Mouse (Mus musculus): ENCODE data around the gene A3galt2. TPM values are rescaled to one million over a fixed set of nuclear protein-coding genes. Genes with fewer than 3 reads are reported as not detected.

Gene A3galt2
- total RNA-seq (2014; rRNA removed) (0.47 and 1.1 TPM in 2 replicates), polyA plus RNA-seq (2015; fragmentation: Nextera tagmentation; extraction: Ambion mirVana) (0.10 TPM in 2 replicates)

DNA sequence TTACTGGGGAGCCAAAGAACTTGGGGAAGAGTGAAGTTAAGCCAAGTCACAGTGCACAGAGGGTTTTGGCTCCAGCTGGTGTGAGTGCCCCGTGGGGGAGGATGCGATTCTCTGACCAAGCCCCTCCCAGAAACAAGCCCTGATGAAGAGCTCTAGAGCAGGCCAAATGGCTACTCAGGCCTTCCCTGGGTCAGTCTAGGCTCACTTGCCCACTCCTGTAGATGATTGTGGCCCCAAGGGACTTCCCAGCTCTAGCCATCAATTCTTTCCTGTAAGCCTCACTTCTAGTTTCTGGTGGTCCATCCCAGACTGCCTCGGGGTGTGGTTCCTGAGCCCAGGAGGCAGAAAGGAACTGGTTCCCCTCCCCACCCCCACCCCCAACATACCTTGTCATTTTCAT lies at the start of gene A3galt2:
Gene A3galt2 (plus strand): TSS at position 301 of the 400 bp plus-strand sequence.
- no peak for TF ChIP-seq CTCF (IDR thresholded peaks at IDR 0.05; ENCODE audit: low read depth)
- H3K27ac ChIP-seq: peak within 1 kb of the TSS; percentile 54
- H3K9ac ChIP-seq (replicated peaks; ENCODE audit: low read length): no peak within 1 kb of the TSS
- no peak for DNase-seq (ENCODE audit: low spot score)
- no peaks in the 10 kb centered on the region for H3K4me1 ChIP-seq (ENCODE audit: insufficient read depth, low read length)
- H3K4me3 ChIP-seq (ENCODE audit: low read length): no peak within 1 kb of the TSS
- WGBS: 78% methylated on average over 3 of the region's 3 CpGs
- no peak for ATAC-seq
- H3K27me3 ChIP-seq (ENCODE audit: insufficient read depth, low read length): no peaks in the 10 kb centered on the region
- H3K9me3 ChIP-seq (ENCODE audit: low read length): no peaks in the 10 kb centered on the region
- no peak within 1 kb of the TSS for H3K4me2 ChIP-seq (ENCODE audit: low read depth, low read length)
- peaks cover 37% of the 10 kb centered on the region for H3K36me3 ChIP-seq (ENCODE audit: insufficient read depth, low read length)

DNA sequence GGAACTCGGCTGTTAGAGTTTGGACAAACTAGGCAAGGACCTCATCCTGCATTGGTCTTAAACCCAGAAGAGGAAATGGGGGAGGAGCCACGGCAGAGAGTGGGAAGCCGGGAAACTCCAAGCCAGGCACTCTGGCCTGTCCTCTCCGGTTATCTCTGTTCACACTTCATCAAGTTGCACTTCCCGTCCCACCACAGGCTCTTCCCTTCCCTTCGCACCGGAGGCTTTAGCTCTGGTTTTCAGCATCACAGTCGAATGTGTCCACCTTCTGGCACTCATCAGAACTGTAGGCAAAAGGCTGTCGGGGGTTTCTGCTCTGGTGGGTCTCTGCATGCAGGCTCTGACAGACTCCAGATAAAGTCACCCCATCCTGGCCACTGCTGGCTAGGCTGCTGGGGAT lies 48.5 kb upstream of the A3galt2 start:
- TF ChIP-seq CTCF (IDR thresholded peaks at IDR 0.05; ENCODE audit: low read depth): peak; percentile 86
- peak; percentile 81 for DNase-seq (ENCODE audit: low spot score)
- H3K4me1 ChIP-seq (ENCODE audit: insufficient read depth, low read length): peaks cover 5% of the 10 kb centered on the region; the same call in 1 of the 2 replicates
- H3K36me3 ChIP-seq (ENCODE audit: insufficient read depth, low read length): peaks cover 3% of the 10 kb centered on the region; the same call in 1 of the 2 replicates
- ATAC-seq: 0 out of 2 replicates have a peak, but pooled peaks have one; percentile 25
- no peak overlapping the region for H3K4me3 ChIP-seq (ENCODE audit: low read length)
- H3K4me2 ChIP-seq (ENCODE audit: low read depth, low read length): no peak overlapping the region
- H3K9ac ChIP-seq (replicated peaks; ENCODE audit: low read length): no peak overlapping the region
- no peak overlapping the region for H3K27ac ChIP-seq
- no peaks in the 10 kb centered on the region for H3K27me3 ChIP-seq (ENCODE audit: insufficient read depth, low read length)
- H3K9me3 ChIP-seq (ENCODE audit: low read length): no peaks in the 10 kb centered on the region
- WGBS: 17% methylated on average over 9 of the region's 9 CpGs

DNA sequence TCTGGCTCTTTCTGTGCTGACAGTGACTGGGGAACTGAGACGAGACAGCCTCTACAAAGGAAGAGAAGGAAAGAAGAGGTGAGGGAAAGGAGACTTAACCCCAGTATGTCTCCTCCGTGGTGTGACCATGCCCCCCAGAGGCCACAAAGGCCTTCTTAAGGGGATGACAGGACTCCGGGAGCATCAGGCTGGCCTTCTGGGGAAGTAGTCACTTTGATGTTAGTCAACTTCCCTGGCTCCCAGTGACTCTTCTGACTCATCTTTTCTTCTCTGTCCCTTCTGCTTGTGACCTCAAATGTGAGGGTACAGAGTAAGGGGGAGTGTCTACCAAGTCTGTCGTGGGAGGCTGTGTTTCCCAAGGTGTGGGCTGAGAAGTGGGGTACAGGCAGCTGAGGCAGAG lies 47.8 kb upstream of the A3galt2 start:
- WGBS: 65% methylated on average over 4 of the region's 4 CpGs
- H3K4me1 ChIP-seq (ENCODE audit: insufficient read depth, low read length): peaks cover 8% of the 10 kb centered on the region; the same call in 1 of the 2 replicates
- ATAC-seq (no peak), DNase-seq (ENCODE audit: low spot score) (no peak)
- no peak for TF ChIP-seq CTCF (IDR thresholded peaks at IDR 0.05; ENCODE audit: low read depth)
- H3K9me3 ChIP-seq (ENCODE audit: low read length): no peaks in the 10 kb centered on the region
- no peaks in the 10 kb centered on the region for H3K27me3 ChIP-seq (ENCODE audit: insufficient read depth, low read length)
- H3K9ac ChIP-seq (replicated peaks; ENCODE audit: low read length): no peak overlapping the region
- peaks cover 3% of the 10 kb centered on the region; the same call in 1 of the 2 replicates for H3K36me3 ChIP-seq (ENCODE audit: insufficient read depth, low read length)
- no peak overlapping the region for H3K4me2 ChIP-seq (ENCODE audit: low read depth, low read length)
- H3K27ac ChIP-seq: no peak overlapping the region
- H3K4me3 ChIP-seq (ENCODE audit: low read length): no peak overlapping the region

DNA sequence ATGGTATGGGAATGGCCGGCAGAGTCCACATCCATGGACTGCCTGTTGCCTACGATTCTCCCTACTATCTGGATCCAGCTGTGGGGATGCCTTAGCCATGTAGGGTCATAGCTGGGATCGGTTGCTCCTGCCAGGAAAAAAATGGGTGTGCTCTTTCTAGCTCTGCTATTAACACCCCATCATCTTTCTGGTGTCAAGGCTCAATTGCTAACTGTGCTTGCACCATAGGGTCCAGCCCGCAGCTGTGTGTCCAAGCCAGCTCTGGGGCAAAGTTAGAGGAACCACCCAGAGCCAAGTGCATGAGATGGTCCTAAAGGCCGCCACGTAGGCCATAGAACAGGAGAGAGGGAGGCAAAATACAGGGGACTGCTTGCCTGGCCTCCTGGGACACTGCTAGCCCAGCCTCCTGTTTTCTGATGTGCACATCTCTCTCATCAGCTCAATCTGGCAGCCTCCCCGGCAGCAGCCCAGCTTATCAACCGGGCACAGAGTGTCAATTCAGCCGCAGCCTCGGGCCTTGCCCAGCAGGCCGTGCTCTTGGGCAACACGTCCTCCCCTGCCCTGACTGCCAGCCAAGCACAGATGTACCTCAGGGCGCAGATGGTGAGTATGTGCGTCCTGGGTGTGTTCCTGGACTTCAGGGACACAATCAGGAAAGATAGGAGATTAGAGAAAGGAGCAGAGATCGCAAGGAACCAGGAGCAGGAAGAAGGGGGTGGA lies 45.9 kb upstream of the A3galt2 start:
- no peaks in the 10 kb centered on the region for H3K9me3 ChIP-seq (ENCODE audit: low read length)
- H3K36me3 ChIP-seq (ENCODE audit: insufficient read depth, low read length): peaks cover 3% of the 10 kb centered on the region; the same call in 1 of the 2 replicates
- no peak overlapping the region for H3K9ac ChIP-seq (replicated peaks; ENCODE audit: low read length)
- TF ChIP-seq CTCF (IDR thresholded peaks at IDR 0.05; ENCODE audit: low read depth): no peak
- no peak overlapping the region for H3K27ac ChIP-seq
- H3K4me2 ChIP-seq (ENCODE audit: low read depth, low read length): no peak overlapping the region
- ATAC-seq (no peak), DNase-seq (ENCODE audit: low spot score) (no peak)
- WGBS: 61% methylated on average over 15 of the region's 15 CpGs
- peaks cover 8% of the 10 kb centered on the region; the same call in 1 of the 2 replicates for H3K4me1 ChIP-seq (ENCODE audit: insufficient read depth, low read length)
- H3K27me3 ChIP-seq (ENCODE audit: insufficient read depth, low read length): no peaks in the 10 kb centered on the region
- H3K4me3 ChIP-seq (ENCODE audit: low read length): no peak overlapping the region

DNA sequence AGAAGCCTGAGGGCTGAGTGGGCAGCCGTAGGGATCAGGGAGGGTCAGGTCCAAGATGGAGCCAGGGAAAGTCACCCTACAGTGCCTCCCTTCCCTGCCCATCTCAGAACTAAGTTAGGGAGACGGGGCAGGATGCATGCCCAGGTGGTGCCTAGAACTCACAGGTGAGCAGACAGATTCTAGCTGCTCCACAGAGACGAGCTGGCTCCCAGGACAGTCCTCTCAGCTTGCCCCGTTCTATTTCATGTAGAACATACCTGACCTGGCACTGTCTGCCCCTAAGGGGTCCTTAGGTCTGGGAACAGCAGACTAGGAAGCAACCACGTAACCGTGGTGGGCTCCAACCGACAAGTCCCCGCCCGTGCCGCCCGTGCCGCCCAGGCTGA lies 45.4 kb upstream of the A3galt2 start:
- Histone ChIP-seq H3K4me1 (ENCODE audit: insufficient read depth, low read length) (peaks cover 10% of the 10 kb centered on the region; the same call in 1 of the 2 replicates), H3K4me3 (ENCODE audit: low read length) (no peak overlapping the region), H3K9me3 (ENCODE audit: low read length) (no peaks in the 10 kb centered on the region), H3K27me3 (ENCODE audit: insufficient read depth, low read length) (no peaks in the 10 kb centered on the region), H3K36me3 (ENCODE audit: insufficient read depth, low read length) (peaks cover 3% of the 10 kb centered on the region; the same call in 1 of the 2 replicates), H3K9ac (replicated peaks; ENCODE audit: low read length) (no peak overlapping the region), H3K4me2 (ENCODE audit: low read depth, low read length) (no peak overlapping the region), H3K27ac (no peak overlapping the region; the same call in 1 of the 2 replicates)
- ATAC-seq (no peak), DNase-seq (ENCODE audit: low spot score) (no peak)
- 76% methylated on average over 12 of the region's 12 CpGs for WGBS
- no peak for TF ChIP-seq CTCF (IDR thresholded peaks at IDR 0.05; ENCODE audit: low read depth)

DNA sequence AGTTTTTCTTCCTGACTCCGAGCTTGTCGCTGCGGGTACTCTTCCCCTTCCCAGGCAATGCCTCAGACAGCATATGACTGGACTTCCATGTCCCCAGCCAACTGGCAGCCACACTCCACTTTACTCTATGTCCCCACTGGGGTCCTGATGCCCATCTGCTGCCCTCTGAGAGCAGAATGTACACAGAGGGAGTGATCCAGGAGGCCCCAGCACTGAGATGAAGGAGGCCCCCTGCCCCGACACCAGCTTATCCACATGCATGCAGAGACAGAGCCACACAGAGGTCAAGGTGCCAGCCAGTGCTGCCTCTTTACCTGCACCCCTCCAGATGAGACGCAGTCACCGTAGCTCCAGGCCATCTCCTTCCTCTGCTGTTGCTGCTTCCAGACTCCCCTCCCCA lies 44.9 kb upstream of the A3galt2 start:
- ATAC-seq (0 out of 2 replicates have a peak, but pooled peaks have one; percentile 7), DNase-seq (ENCODE audit: low spot score) (peak; percentile 61)
- no peaks in the 10 kb centered on the region for H3K27me3 ChIP-seq (ENCODE audit: insufficient read depth, low read length)
- no peak for TF ChIP-seq CTCF (IDR thresholded peaks at IDR 0.05; ENCODE audit: low read depth)
- peaks cover 3% of the 10 kb centered on the region; the same call in 1 of the 2 replicates for H3K36me3 ChIP-seq (ENCODE audit: insufficient read depth, low read length)
- peaks cover 15% of the 10 kb centered on the region for H3K4me1 ChIP-seq (ENCODE audit: insufficient read depth, low read length)
- no peak overlapping the region for H3K9ac ChIP-seq (replicated peaks; ENCODE audit: low read length)
- no peak overlapping the region; the same call in 1 of the 2 replicates for H3K27ac ChIP-seq
- 62% methylated on average over 6 of the region's 6 CpGs for WGBS
- H3K9me3 ChIP-seq (ENCODE audit: low read length): no peaks in the 10 kb centered on the region
- H3K4me2 ChIP-seq (ENCODE audit: low read depth, low read length): no peak overlapping the region
- H3K4me3 ChIP-seq (ENCODE audit: low read length): no peak overlapping the region

DNA sequence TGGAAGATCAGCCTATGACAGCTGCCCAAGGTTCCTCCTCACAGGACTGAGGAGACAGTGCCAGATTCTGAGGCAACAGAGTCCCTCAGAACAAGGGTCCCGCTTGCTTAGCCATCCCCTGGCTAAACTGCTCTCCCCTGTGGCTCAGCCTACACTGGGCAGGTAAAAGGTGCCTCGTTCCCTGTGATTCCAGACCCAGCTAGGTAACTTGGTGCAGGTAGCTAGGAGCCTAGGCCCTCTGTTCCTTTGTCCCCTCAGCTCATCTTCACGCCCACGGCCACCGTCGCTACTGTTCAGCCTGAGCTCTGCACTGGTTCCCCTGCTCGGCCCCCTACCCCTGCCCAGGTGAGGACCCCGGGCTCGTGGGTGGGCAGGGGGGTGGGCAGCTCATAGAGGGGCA lies 44.4 kb upstream of the A3galt2 start:
- DNase-seq (ENCODE audit: low spot score): no peak
- Histone ChIP-seq H3K9me3 (ENCODE audit: low read length) (no peaks in the 10 kb centered on the region), H3K36me3 (ENCODE audit: insufficient read depth, low read length) (peaks cover 3% of the 10 kb centered on the region; the same call in 1 of the 2 replicates), H3K27me3 (ENCODE audit: insufficient read depth, low read length) (no peaks in the 10 kb centered on the region), H3K9ac (replicated peaks; ENCODE audit: low read length) (no peak overlapping the region), H3K4me1 (ENCODE audit: insufficient read depth, low read length) (peaks cover 21% of the 10 kb centered on the region), H3K4me3 (ENCODE audit: low read length) (no peak overlapping the region), H3K4me2 (ENCODE audit: low read depth, low read length) (no peak overlapping the region), H3K27ac (peak overlapping the region; percentile 41; the same call in 1 of the 2 replicates)
- WGBS: 61% methylated on average over 9 of the region's 9 CpGs
- no peak for TF ChIP-seq CTCF (IDR thresholded peaks at IDR 0.05; ENCODE audit: low read depth)
- peak; percentile 2; the same call in 1 of the 2 replicates for ATAC-seq
